Mouse (Mus musculus): Measurements from ENCODE around the gene Rasl11a. TPM values are rescaled to one million over a fixed set of nuclear protein-coding genes. Genes with fewer than 3 reads are reported as not detected.

Rasl11a gene
- polyA plus RNA-seq, 1 experiment from 2014 or later: 11.5 TPM

DNA sequence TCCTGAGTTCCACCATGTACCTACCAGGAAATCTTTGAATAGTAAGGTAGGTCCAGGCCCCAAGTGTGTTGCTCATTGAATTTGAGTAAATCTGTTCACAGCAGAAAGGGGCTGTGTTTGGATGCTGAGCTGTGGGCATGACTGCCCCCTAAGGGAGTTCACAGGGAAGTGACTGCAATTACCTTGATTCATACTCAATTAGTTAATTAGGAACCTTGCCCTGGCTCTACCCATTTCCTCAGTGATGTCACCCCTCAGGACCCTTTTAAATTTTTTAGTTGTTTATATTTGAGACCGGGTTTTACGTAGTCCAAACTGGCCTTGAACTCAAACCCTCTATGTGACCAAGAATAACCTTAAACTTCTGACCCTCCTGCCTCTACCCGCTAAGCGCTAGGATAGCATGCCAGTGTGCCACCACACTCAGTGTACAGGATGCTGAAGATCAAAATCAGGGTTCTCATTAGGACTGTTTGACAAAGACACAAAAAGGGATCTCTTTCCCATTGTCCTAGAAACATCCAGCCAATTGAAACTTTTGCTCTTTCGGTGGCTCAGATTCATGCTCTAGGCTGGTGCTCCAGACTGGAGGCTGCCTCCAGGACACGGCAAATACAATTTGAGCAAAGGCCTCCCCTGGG, 450 bp upstream of the Rasl11a start:
- no peaks in the 10 kb centered on the region for H3K9me3 ChIP-seq (replicated peaks)
- H3K4me1 ChIP-seq (replicated peaks): peaks cover 20% of the 10 kb centered on the region
- H3K4me3 ChIP-seq: peak overlapping the region; percentile 59
- H3K4me2 ChIP-seq: peak overlapping the region; percentile 95
- peaks cover 4% of the 10 kb centered on the region; the same call in 1 of the 2 replicates for H3K27me3 ChIP-seq
- peak overlapping the region; percentile 53 for H3K9ac ChIP-seq
- peak overlapping the region; percentile 50 for H3K27ac ChIP-seq
- 11% methylated on average over 6 of the region's 6 CpGs for WGBS
- no peak; the same call in 1 of the 2 replicates for ATAC-seq (replicated peaks; ENCODE audit: insufficient number of reproducible peaks, insufficient read depth, low FRiP score, low read depth)
- H3K36me3 ChIP-seq: no peaks in the 10 kb centered on the region

DNA sequence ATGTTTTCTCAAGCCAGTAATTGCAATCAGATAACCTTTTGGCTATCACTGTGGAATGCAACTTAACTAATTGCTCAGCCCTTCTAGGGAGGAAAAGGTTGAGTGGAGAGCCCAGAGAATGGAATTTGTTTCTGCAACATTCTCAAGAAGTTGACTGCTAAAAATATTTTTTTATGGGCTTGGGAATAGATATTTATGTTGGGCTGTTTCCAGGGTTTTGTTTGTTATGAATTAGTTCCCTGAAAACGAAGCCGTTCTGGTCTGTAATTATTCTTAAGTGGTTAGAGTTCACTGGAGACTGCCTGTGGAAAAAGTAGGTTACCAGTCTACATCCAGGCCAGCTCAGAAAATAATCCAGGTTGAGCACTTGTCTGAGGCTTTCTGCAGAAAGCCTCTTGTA, 1.6 kb downstream of the Rasl11a start:
- peaks cover 20% of the 10 kb centered on the region for H3K4me1 ChIP-seq (replicated peaks)
- no peaks in the 10 kb centered on the region for H3K9me3 ChIP-seq (replicated peaks)
- WGBS: 47% methylated on average over 2 of the region's 2 CpGs
- peak overlapping the region; percentile 59 for H3K4me3 ChIP-seq
- peaks cover 4% of the 10 kb centered on the region; the same call in 1 of the 2 replicates for H3K27me3 ChIP-seq
- peak overlapping the region; percentile 95 for H3K4me2 ChIP-seq
- no peaks in the 10 kb centered on the region for H3K36me3 ChIP-seq
- peak overlapping the region; percentile 26 for H3K27ac ChIP-seq
- H3K9ac ChIP-seq: no peak overlapping the region
- no peak for ATAC-seq (replicated peaks; ENCODE audit: insufficient number of reproducible peaks, insufficient read depth, low FRiP score, low read depth)

DNA sequence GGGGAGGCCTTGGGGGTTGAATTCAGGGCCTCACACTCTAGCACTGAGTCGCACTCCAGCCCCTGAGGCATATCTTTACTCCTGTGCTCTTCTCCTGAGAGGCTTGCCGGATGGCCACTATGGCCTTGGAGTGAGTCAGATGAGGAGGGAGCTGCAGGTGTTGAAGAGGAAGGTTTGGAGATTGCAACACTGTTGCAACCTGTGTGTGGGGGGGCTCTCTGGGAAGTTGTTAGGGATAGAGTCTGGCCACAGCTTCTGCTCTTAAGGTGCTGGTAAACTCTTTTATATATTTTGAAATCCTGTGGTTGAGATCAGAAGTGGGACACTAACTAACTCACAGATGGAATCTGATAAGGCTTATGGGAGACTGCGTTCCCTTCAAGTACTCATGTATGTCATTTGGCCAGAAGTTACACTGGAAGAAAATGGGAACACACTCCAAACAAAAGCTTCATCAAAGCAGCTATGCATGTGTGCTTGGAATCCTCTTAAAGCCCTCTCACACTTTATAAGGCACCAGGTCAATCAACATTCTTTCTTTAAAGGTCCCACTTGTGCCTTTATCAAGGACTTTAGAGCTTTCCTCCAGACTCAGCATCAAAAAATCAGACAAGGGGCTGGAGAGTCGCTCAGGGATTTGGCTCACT, 4.2 kb downstream of the Rasl11a start:
- ATAC-seq (replicated peaks; ENCODE audit: insufficient number of reproducible peaks, insufficient read depth, low FRiP score, low read depth): no peak
- WGBS: 85% methylated on average over 4 of the region's 4 CpGs
- Histone ChIP-seq H3K9me3 (replicated peaks) (no peaks in the 10 kb centered on the region), H3K27ac (no peak overlapping the region), H3K4me2 (no peak overlapping the region), H3K4me1 (replicated peaks) (peaks cover 19% of the 10 kb centered on the region), H3K4me3 (no peak overlapping the region), H3K36me3 (no peaks in the 10 kb centered on the region), H3K9ac (no peak overlapping the region), H3K27me3 (peaks cover 4% of the 10 kb centered on the region; the same call in 1 of the 2 replicates)

DNA sequence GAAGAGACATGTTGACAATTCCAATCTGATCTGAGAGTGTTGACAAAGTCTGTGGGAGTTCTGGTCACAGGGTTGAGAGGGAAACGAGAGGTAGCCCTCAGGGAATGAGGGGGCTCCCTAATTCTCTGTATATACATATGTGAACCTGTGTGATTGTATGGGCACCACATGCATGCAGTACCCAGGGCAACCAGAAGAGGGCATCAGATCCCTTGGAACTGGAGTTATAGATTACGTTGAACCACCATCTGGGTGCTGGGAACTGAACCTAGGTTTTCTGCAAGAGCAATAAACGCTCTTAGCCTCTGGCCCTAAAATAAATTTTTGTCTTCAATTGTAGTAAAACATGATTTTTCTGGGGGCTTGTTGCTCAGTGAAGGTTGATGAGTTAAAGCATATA, 11.2 kb downstream of the Rasl11a start:
- Histone ChIP-seq H3K27me3 (no peaks in the 10 kb centered on the region), H3K9me3 (replicated peaks) (no peaks in the 10 kb centered on the region), H3K4me1 (replicated peaks) (no peaks in the 10 kb centered on the region), H3K4me2 (no peak overlapping the region), H3K4me3 (no peak overlapping the region), H3K9ac (no peak overlapping the region), H3K27ac (no peak overlapping the region), H3K36me3 (no peaks in the 10 kb centered on the region)
- ATAC-seq (replicated peaks; ENCODE audit: insufficient number of reproducible peaks, insufficient read depth, low FRiP score, low read depth): no peak
- 84% methylated on average over 3 of the region's 3 CpGs for WGBS

DNA sequence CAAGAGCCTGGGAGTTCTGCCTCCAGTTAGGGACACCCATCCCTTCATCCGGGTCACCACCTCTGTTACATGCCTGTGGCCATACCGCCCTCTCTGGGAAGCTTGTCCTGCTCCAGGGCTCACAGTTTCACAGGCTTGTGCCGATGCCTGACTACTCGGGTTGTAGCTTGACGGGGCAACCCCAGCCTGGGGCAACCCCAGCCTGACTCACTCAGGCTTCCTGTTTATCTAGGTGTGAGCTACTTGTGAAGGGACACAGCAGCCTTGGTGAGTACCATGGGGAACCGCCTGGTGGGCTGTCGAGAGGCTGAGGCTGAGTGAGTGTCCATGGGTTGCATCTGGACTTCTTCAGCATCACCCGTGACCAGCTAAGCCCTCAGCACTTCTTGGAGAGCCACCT, 12.7 kb downstream of the Rasl11a start:
- Histone ChIP-seq H3K9me3 (replicated peaks) (no peaks in the 10 kb centered on the region), H3K9ac (no peak overlapping the region), H3K36me3 (no peaks in the 10 kb centered on the region), H3K4me1 (replicated peaks) (no peaks in the 10 kb centered on the region), H3K27me3 (no peaks in the 10 kb centered on the region), H3K4me2 (no peak overlapping the region), H3K4me3 (no peak overlapping the region), H3K27ac (no peak overlapping the region)
- no peak for ATAC-seq (replicated peaks; ENCODE audit: insufficient number of reproducible peaks, insufficient read depth, low FRiP score, low read depth)
- WGBS: 59% methylated on average over 8 of the region's 8 CpGs

DNA sequence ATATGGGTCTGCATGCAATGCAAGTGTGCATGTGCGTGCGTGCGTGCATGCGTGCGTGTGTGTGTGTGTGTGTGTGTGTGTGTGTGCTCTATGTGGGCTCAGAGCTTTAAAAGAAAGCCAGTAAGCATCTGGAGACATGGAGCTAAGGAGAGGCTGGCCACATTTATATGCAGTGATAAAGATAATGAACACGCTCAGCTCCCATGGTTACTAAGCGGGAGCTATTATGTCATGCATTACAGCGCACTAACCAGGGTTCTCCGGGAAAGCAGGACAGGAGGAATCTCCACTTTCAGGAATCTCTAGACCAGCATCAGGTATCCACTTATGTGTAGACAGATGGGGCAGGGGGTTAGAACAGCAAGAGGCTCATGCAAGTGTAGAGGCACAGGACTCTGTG, 13.9 kb downstream of the Rasl11a start:
- Histone ChIP-seq H3K36me3 (no peaks in the 10 kb centered on the region), H3K4me3 (no peak overlapping the region), H3K27ac (no peak overlapping the region), H3K4me2 (no peak overlapping the region), H3K4me1 (replicated peaks) (no peaks in the 10 kb centered on the region), H3K9ac (no peak overlapping the region), H3K27me3 (no peaks in the 10 kb centered on the region), H3K9me3 (replicated peaks) (no peaks in the 10 kb centered on the region)
- ATAC-seq (replicated peaks; ENCODE audit: insufficient number of reproducible peaks, insufficient read depth, low FRiP score, low read depth): no peak
- 87% methylated on average over 9 of the region's 9 CpGs for WGBS

DNA sequence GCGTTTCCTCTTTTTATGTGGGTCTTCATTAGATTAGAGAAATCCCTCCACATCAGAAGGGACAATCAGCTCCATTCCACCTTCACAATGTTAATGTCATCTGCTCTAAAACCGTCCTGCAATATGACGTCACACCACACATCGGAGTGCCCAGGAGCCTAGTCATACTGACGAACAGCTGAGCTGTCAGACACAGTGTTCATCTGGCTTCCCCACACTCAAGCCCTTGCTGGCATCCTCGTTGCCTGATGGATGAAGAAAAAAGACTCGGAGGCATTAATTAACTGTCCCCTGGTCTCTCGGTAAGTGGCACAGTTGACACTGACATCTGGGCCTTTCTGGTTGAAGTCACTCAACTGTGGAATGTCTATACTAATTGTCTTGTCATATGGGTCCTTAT, 14.4 kb downstream of the Rasl11a start:
- Histone ChIP-seq H3K4me2 (no peak overlapping the region), H3K27ac (no peak overlapping the region), H3K27me3 (no peaks in the 10 kb centered on the region), H3K9me3 (replicated peaks) (no peaks in the 10 kb centered on the region), H3K9ac (no peak overlapping the region), H3K36me3 (no peaks in the 10 kb centered on the region), H3K4me1 (replicated peaks) (no peaks in the 10 kb centered on the region), H3K4me3 (no peak overlapping the region)
- 74% methylated on average over 8 of the region's 8 CpGs for WGBS
- no peak for ATAC-seq (replicated peaks; ENCODE audit: insufficient number of reproducible peaks, insufficient read depth, low FRiP score, low read depth)

DNA sequence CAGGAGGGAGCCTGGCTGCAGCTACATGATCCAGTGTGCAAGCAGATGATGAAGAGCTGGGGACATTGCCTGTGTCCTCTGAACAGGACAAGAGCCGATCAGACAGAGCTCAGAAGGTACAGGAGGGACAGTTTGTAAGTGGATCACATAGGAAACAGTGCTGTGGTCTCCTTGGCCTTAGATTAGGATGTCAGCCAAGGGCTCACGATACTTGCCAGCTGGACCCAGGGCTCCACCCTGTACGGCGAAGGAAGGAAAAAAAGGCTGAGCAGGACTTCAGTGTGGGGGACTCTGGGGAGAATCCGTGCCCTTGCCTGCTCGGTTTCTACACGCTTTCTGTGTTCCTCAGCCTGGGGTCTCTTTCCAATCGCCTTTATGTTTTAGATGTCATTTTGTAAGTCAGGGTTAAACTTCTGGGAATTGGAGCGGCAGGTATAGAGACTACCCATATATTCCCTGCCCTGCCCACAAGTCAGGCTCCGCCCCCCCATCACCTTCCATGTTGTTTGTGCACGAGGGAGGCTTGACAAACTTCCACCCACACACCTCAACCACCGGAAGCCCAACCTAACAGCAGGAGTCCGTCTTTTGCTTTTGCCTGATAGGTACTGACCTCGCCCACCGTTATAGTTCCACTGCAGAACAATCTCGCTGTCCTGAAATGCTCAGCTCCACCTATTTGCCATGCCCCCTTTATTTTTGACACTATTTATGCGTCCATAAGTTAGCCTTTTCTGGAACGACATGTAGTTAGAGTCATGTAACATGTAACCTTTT, 15.5 kb downstream of the Rasl11a start:
- H3K4me1 ChIP-seq (replicated peaks): no peaks in the 10 kb centered on the region
- WGBS: 63% methylated on average over 18 of the region's 18 CpGs
- H3K9ac ChIP-seq: no peak overlapping the region
- H3K4me3 ChIP-seq: no peak overlapping the region
- ATAC-seq (replicated peaks; ENCODE audit: insufficient number of reproducible peaks, insufficient read depth, low FRiP score, low read depth): no peak
- no peaks in the 10 kb centered on the region for H3K36me3 ChIP-seq
- H3K9me3 ChIP-seq (replicated peaks): no peaks in the 10 kb centered on the region
- no peaks in the 10 kb centered on the region for H3K27me3 ChIP-seq
- no peak overlapping the region for H3K4me2 ChIP-seq
- H3K27ac ChIP-seq: no peak overlapping the region

DNA sequence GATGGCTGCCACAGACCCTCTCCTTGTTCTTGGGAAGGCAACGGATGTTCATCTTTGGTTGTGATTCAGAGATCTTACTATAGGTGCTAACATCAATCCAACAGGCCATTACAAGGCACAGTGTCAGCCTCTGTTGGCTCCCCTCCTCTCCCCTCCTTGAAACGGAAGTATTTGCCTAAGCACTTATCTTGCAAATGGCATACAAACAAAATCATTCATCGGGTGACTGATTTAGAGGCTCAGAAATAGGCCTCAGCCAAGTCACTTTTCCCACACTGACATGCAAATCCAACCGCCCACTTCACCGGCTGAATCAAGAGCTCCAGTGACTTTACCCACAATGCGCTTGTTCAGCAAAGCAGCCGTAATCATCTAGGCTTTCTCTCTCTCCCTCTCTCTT, 16.7 kb downstream of the Rasl11a start:
- no peaks in the 10 kb centered on the region for H3K27me3 ChIP-seq
- no peaks in the 10 kb centered on the region for H3K36me3 ChIP-seq
- ATAC-seq (replicated peaks; ENCODE audit: insufficient number of reproducible peaks, insufficient read depth, low FRiP score, low read depth): no peak
- H3K4me2 ChIP-seq: no peak overlapping the region
- no peak overlapping the region for H3K9ac ChIP-seq
- H3K27ac ChIP-seq: no peak overlapping the region
- WGBS: 47% methylated on average over 7 of the region's 7 CpGs
- H3K9me3 ChIP-seq (replicated peaks): no peaks in the 10 kb centered on the region
- H3K4me3 ChIP-seq: no peak overlapping the region
- H3K4me1 ChIP-seq (replicated peaks): peaks cover under 1% of the 10 kb centered on the region; the same call in 1 of the 2 replicates

DNA sequence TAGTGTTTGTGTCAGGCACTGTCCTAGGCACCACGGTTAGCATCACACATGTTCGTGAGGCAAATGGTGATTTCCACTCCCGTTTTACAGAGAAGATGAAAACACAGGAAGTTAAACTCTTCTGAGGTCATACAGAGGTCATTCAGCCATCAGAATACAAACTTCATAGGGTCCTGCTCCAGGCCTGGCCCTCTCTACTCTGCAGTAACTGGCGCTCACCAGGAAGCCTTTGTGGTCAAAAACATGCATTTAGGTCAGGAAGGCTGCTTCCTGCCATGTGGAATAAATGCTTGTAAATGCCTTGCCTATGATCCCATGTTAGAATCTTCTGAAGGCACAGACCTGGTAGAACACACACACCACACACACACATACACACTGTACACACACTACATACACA, 20.6 kb downstream of the Rasl11a start:
- Histone ChIP-seq H3K36me3 (no peaks in the 10 kb centered on the region), H3K4me3 (no peak overlapping the region), H3K9ac (no peak overlapping the region), H3K27ac (no peak overlapping the region), H3K9me3 (replicated peaks) (no peaks in the 10 kb centered on the region), H3K4me1 (replicated peaks) (peaks cover 14% of the 10 kb centered on the region), H3K27me3 (no peaks in the 10 kb centered on the region), H3K4me2 (no peak overlapping the region)
- 66% methylated on average over 4 of the region's 4 CpGs for WGBS
- no peak for ATAC-seq (replicated peaks; ENCODE audit: insufficient number of reproducible peaks, insufficient read depth, low FRiP score, low read depth)

DNA sequence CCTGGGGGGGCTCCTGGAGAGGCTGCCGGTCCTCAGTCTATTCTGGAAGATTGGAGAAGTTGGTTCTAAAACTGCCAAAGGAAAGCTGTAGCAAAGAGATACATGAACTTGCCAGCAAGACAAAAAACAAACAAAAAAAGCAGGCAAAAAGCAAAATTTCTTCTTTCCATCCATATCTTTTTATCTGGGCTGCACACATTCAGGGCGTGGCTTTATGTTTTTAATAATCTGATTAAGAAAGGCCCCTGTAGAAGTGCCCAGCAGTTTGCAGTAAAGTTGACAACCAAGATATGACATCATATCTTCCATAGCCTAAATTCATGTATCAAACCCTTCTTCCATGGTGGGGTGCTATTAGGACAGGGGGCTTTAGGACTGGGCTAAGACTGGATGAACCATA, 21.4 kb downstream of the Rasl11a start:
- no peak overlapping the region for H3K27ac ChIP-seq
- no peaks in the 10 kb centered on the region for H3K27me3 ChIP-seq
- H3K4me3 ChIP-seq: no peak overlapping the region
- WGBS: 87% methylated on average over 2 of the region's 2 CpGs
- no peak for ATAC-seq (replicated peaks; ENCODE audit: insufficient number of reproducible peaks, insufficient read depth, low FRiP score, low read depth)
- no peaks in the 10 kb centered on the region for H3K36me3 ChIP-seq
- H3K9ac ChIP-seq: no peak overlapping the region
- no peak overlapping the region for H3K4me2 ChIP-seq
- H3K4me1 ChIP-seq (replicated peaks): peaks cover 14% of the 10 kb centered on the region
- no peaks in the 10 kb centered on the region for H3K9me3 ChIP-seq (replicated peaks)
